Mouse (Mus musculus): ENCODE data around the gene Pald1.

- no peak for TF ChIP-seq CTCF (IDR thresholded peaks at IDR 0.05 in 2 of 3, conservative IDR thresholded peaks at IDR 0.05 in 1 of 3; ENCODE audit: control insufficient read depth in 1 of 3, insufficient read depth in 1 of 3, low read depth in 2 of 3, low read length in 3 of 3, poor library complexity in 1 of 3, severe bottlenecking in 1 of 3)
- TF ChIP-seq MEF2A (IDR thresholded peaks at IDR 0.05; ENCODE audit: extremely low read depth, insufficient replicate concordance, low read depth, low read length, poor library complexity, severe bottlenecking): no peak
- no peak for TF ChIP-seq POLR2A (IDR thresholded peaks at IDR 0.05; ENCODE audit: control insufficient read depth in 1 of 2, insufficient read depth in 1 of 2, low read depth in 1 of 2, low read length in 2 of 2, poor library complexity in 1 of 2)
- no peak for TF ChIP-seq HCFC1 (IDR thresholded peaks at IDR 0.05; ENCODE audit: low read depth, low read length)
- TF ChIP-seq CHD2 (IDR thresholded peaks at IDR 0.05; ENCODE audit: low read length): no peak
- no peak for TF ChIP-seq KAT2A (conservative IDR thresholded peaks at IDR 0.05; ENCODE audit: low read depth, low read length)
- no peak for TF ChIP-seq ETS1 (IDR thresholded peaks at IDR 0.05; ENCODE audit: low read depth, low read length)
- TF ChIP-seq CHD1 (IDR thresholded peaks at IDR 0.05; ENCODE audit: low read depth, low read length): no peak
- TF ChIP-seq JUND (IDR thresholded peaks at IDR 0.05; ENCODE audit: low read depth, low read length): no peak
- TF ChIP-seq TAL1 (IDR thresholded peaks at IDR 0.05; ENCODE audit: low read length): no peak
- TF ChIP-seq ZNF384 (IDR thresholded peaks at IDR 0.05; ENCODE audit: low read depth, low read length): no peak
- no peak for TF ChIP-seq ZMIZ1 (IDR thresholded peaks at IDR 0.05; ENCODE audit: low read depth, low read length)
- TF ChIP-seq MYB (IDR thresholded peaks at IDR 0.05; ENCODE audit: low read depth, low read length): no peak
Measured at GRCm38 (mm10) chr10:61378050-61378449, 5.3 kb downstream of the Pald1 start.

All from MEL (cell line).